ENCODE assay signal across 8 mouse cellular contexts in the genomic region with DNA sequence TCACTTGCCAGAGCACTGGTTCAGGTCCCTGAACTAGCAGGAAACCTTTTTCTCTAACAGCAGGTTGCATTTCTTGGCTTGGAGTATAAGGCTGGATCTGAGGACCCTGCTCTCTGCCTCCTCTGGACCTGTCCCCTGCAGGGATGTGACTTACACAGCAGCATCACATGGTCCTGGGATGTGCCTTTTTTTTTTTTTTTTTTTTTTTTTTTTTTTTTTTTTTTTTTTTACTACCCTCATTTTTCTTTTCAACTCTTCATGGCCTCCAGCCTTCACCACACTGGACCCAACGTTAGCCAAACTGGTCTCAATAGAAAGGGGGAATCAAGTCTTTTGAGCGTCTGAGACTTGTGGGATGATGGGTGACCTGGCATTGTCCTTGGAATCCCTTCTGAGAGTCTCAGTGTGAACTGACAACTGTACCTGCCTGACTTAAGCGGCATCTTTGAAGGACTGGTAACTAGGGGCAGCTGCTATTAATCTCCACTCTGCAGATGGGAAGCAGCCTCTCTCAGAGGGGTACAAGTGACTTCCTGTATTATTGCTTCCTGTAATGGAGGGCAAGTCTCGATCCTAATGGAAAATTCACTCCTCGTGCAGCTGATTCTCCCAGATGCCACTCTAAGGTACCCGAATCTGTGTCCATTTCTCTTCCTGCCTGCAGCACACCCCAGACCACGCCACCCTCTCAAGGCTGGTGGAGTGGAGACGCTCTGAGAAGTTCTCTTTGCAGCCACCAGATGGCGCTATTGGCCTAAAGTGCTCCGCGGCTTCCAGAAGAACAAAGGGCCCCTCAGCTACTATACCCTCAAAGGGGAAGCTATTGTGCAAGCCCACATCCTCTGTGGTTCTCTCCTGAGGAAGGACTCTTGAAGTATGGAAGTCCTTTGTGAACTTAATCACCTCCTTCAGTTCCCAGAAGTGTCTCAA. TPM values are rescaled to one million over a fixed set of nuclear protein-coding genes. Genes with fewer than 3 reads are reported as not detected.
DNase-seq lines count a peak whose midpoint lies in the region; ATAC-seq and TF ChIP-seq lines count a peak whose summit lies in the region.

No protein-coding gene starts in this region.

- H3K79me2 ChIP-seq in myocyte (ENCODE audit: control insufficient read depth, insufficient read depth), result no peaks in the 10 kb centered on the region

- peak; percentile 84 for DNase-seq in A20 (ENCODE audit: low read depth, low spot score)
- peak; percentile 74 to 83 for DNase-seq in adrenal gland, postnatal 36 days
- DNase-seq in heart, embryonic 10.5 days (ENCODE audit: low spot score), result peak; percentile 91
- peak; percentile 77 for DNase-seq in liver, embryonic 11.5 days (ENCODE audit: low spot score)
- DNase-seq in spleen, postnatal 4 days (ENCODE audit: low spot score in 2 of 2), result peak; percentile 76 to 93

- no peaks in the 10 kb centered on the region for H3K9me3 ChIP-seq in embryonic facial prominence, embryonic 12.5 days
- no peaks in the 10 kb centered on the region for H3K9me3 ChIP-seq in heart, embryonic 10.5 days
- no peaks in the 10 kb centered on the region for H3K9me3 ChIP-seq in kidney, embryonic 16.5 days (ENCODE audit: low read length)
- H3K9me3 ChIP-seq in liver, embryonic 11.5 days (ENCODE audit: control insufficient read depth, low read length), result no peaks in the 10 kb centered on the region

- peak overlapping the region; percentile 25; the same call in 1 of the 2 replicates for H3K9ac ChIP-seq in embryonic facial prominence, embryonic 12.5 days
- peak overlapping the region; percentile 42 for H3K9ac ChIP-seq in kidney, embryonic 16.5 days (replicated peaks; ENCODE audit: low read length)
- H3K9ac ChIP-seq in liver, embryonic 11.5 days (ENCODE audit: low read depth, low read length), result no peak overlapping the region

- no peaks in the 10 kb centered on the region for H3K36me3 ChIP-seq in embryonic facial prominence, embryonic 12.5 days
- H3K36me3 ChIP-seq in heart, embryonic 10.5 days, result no peaks in the 10 kb centered on the region
- H3K36me3 ChIP-seq in kidney, embryonic 16.5 days (ENCODE audit: insufficient read depth, low read length), result no peaks in the 10 kb centered on the region
- H3K36me3 ChIP-seq in liver, embryonic 11.5 days (ENCODE audit: control insufficient read depth, insufficient read depth, low read length), result no peaks in the 10 kb centered on the region
- H3K36me3 ChIP-seq in myocyte (ENCODE audit: control insufficient read depth, insufficient read depth), result no peaks in the 10 kb centered on the region

- 12% methylated on average over 11 of the region's 11 CpGs for WGBS in embryonic facial prominence, embryonic 12.5 days
- 18% methylated on average over 11 of the region's 11 CpGs for WGBS in heart, embryonic 10.5 days
- WGBS in kidney, embryonic 16.5 days, result 14% methylated on average over 11 of the region's 11 CpGs
- WGBS in liver, embryonic 11.5 days, result 11% methylated on average over 11 of the region's 11 CpGs

- peak overlapping the region; percentile 19; the same call in 1 of the 2 replicates for H3K4me2 ChIP-seq in embryonic facial prominence, embryonic 12.5 days (replicated peaks)
- H3K4me2 ChIP-seq in kidney, embryonic 16.5 days (replicated peaks; ENCODE audit: low read depth, low read length), result peak overlapping the region; percentile 6; the same call in 1 of the 2 replicates
- H3K4me2 ChIP-seq in liver, embryonic 11.5 days, result no peak overlapping the region
- H3K4me2 ChIP-seq in myocyte (ENCODE audit: low read depth), result no peak overlapping the region

- H3K27ac ChIP-seq in embryonic facial prominence, embryonic 12.5 days, result no peak overlapping the region; the same call in 1 of the 2 replicates
- H3K27ac ChIP-seq in heart, embryonic 10.5 days, result peak overlapping the region; percentile 75; the same call in 1 of the 2 replicates
- H3K27ac ChIP-seq in kidney, embryonic 16.5 days (ENCODE audit: low read length), result no peak overlapping the region
- H3K27ac ChIP-seq in liver, embryonic 11.5 days (ENCODE audit: low read depth, low read length), result no peak overlapping the region

- no peaks in the 10 kb centered on the region for H3K27me3 ChIP-seq in embryonic facial prominence, embryonic 12.5 days
- peaks cover 93% of the 10 kb centered on the region for H3K27me3 ChIP-seq in heart, embryonic 10.5 days (ENCODE audit: insufficient read depth, poor library complexity, severe bottlenecking)
- H3K27me3 ChIP-seq in kidney, embryonic 16.5 days (ENCODE audit: insufficient read depth, low read length), result no peaks in the 10 kb centered on the region; the same call in 1 of the 2 replicates
- H3K27me3 ChIP-seq in liver, embryonic 11.5 days (replicated peaks; ENCODE audit: control insufficient read depth, insufficient read depth, low read length), result peaks cover 49% of the 10 kb centered on the region
- peaks cover 37% of the 10 kb centered on the region for H3K27me3 ChIP-seq in myocyte (ENCODE audit: control insufficient read depth, insufficient read depth, insufficient read length)

- H3ac ChIP-seq in myocyte (ENCODE audit: control insufficient read depth, insufficient read length), result no peak overlapping the region

- H3K4me1 ChIP-seq in embryonic facial prominence, embryonic 12.5 days, result no peaks in the 10 kb centered on the region
- peaks cover 10% of the 10 kb centered on the region; the same call in 1 of the 2 replicates for H3K4me1 ChIP-seq in heart, embryonic 10.5 days
- 0 out of 2 replicates have a peak, but pooled peaks cover 3% of the 10 kb centered on the region for H3K4me1 ChIP-seq in kidney, embryonic 16.5 days (ENCODE audit: insufficient read depth, low read length)
- no peaks in the 10 kb centered on the region for H3K4me1 ChIP-seq in liver, embryonic 11.5 days (replicated peaks; ENCODE audit: control insufficient read depth, insufficient read depth, low read length)

- peak; percentile 86 for ATAC-seq in embryonic facial prominence, embryonic 12.5 days (ENCODE audit: insufficient number of reproducible peaks, insufficient read depth, low FRiP score, low TSS enrichment)
- peak; percentile 78 for ATAC-seq in kidney, embryonic 16.5 days (ENCODE audit: low FRiP score, low TSS enrichment)
- ATAC-seq in liver, embryonic 11.5 days (replicated peaks; ENCODE audit: low FRiP score), result peak; percentile 68

- TF ChIP-seq POLR2A in myocyte (IDR thresholded peaks at IDR 0.05; ENCODE audit: insufficient read length, low read depth), result no peak

- H3K4me3 ChIP-seq in embryonic facial prominence, embryonic 12.5 days, result no peak overlapping the region
- no peak overlapping the region for H3K4me3 ChIP-seq in heart, embryonic 10.5 days
- H3K4me3 ChIP-seq in kidney, embryonic 16.5 days (ENCODE audit: low read length), result peak overlapping the region; percentile 1; the same call in 1 of the 2 replicates
- no peak overlapping the region for H3K4me3 ChIP-seq in liver, embryonic 11.5 days (ENCODE audit: low read depth, low read length)
- no peak overlapping the region for H3K4me3 ChIP-seq in myocyte

TF ChIP-seq in myocyte, 11 proteins besides CTCF, POLR2A, EP300 and RAD21:
- TF ChIP-seq E2F4 (IDR thresholded peaks at IDR 0.05; ENCODE audit: insufficient read depth) (no peak), MYOG (IDR thresholded peaks at IDR 0.05; ENCODE audit: control insufficient read depth in 1 of 3, insufficient read depth in 1 of 3, insufficient read length in 2 of 3, low read depth in 2 of 3) (no peak), CEBPB (IDR thresholded peaks at IDR 0.05; ENCODE audit: insufficient read depth, poor library complexity, severe bottlenecking) (peak; percentile 44; the same call in 1 of the 2 replicates)

RNA-seq across cellular contexts. Expression of gene Slc34a1, which starts 7.1 kb away (rescaled TPM):
- total RNA-seq in adrenal gland, postnatal 36 days (2021), result not detected
- polyA plus RNA-seq in embryonic facial prominence, embryonic 12.5 days (2016; fragmentation: Nextera tagmentation; extraction: Ambion mirVana), result not detected in 2 replicates
- polyA plus RNA-seq in heart, embryonic 10.5 days (2016; fragmentation: Nextera tagmentation; extraction: Ambion mirVana), result not detected in 2 replicates
- polyA plus RNA-seq in kidney, embryonic 16.5 days (2015; fragmentation: Nextera tagmentation; extraction: Ambion mirVana), result 366 and 385 TPM in 2 replicates
- not detected in 2 replicates for polyA plus RNA-seq in liver, embryonic 11.5 days (2014; fragmentation: Nextera tagmentation; extraction: Ambion mirVana)
- 0.04 TPM for polyA plus RNA-seq in myocyte (2012; fragmentation: generic; extraction: Trizol)

RNA-seq across cellular contexts. Expression of gene Pfn3, which starts 9.9 kb away (rescaled TPM):
- total RNA-seq in adrenal gland, postnatal 36 days (2021), result not detected
- polyA plus RNA-seq in embryonic facial prominence, embryonic 12.5 days (2016; fragmentation: Nextera tagmentation; extraction: Ambion mirVana), result not detected in 2 replicates
- not detected in 2 replicates for polyA plus RNA-seq in heart, embryonic 10.5 days (2016; fragmentation: Nextera tagmentation; extraction: Ambion mirVana)
- polyA plus RNA-seq in kidney, embryonic 16.5 days (2015; fragmentation: Nextera tagmentation; extraction: Ambion mirVana), result 0.46 TPM in 1 of 2 replicates, not detected in the other
- not detected in 2 replicates for polyA plus RNA-seq in liver, embryonic 11.5 days (2014; fragmentation: Nextera tagmentation; extraction: Ambion mirVana)
- polyA plus RNA-seq in myocyte (2012; fragmentation: generic; extraction: Trizol), result not detected

RNA-seq across cellular contexts. Expression of gene F12, which starts 21.5 kb away (rescaled TPM):
- total RNA-seq in adrenal gland, postnatal 36 days (2021), result under 1 TPM in 1 of 2 experiments, not detected in 1; 0.30 TPM
- 0.08 and 0.11 TPM in 2 replicates for polyA plus RNA-seq in embryonic facial prominence, embryonic 12.5 days (2016; fragmentation: Nextera tagmentation; extraction: Ambion mirVana)
- 0.21 and 8.5 TPM in 2 replicates for polyA plus RNA-seq in heart, embryonic 10.5 days (2016; fragmentation: Nextera tagmentation; extraction: Ambion mirVana)
- polyA plus RNA-seq in kidney, embryonic 16.5 days (2015; fragmentation: Nextera tagmentation; extraction: Ambion mirVana), result 0.28 and 0.79 TPM in 2 replicates
- polyA plus RNA-seq in liver, embryonic 11.5 days (2014; fragmentation: Nextera tagmentation; extraction: Ambion mirVana), result 62.3 and 63.4 TPM in 2 replicates
- not detected for polyA plus RNA-seq in myocyte (2012; fragmentation: generic; extraction: Trizol)

RNA-seq across cellular contexts. Expression of gene Rgs14, which starts 35.6 kb away (rescaled TPM):
- under 1 TPM; 0.49 to 0.86 TPM for total RNA-seq in adrenal gland, postnatal 36 days (2021)
- 0.61 and 1.2 TPM in 2 replicates for polyA plus RNA-seq in embryonic facial prominence, embryonic 12.5 days (2016; fragmentation: Nextera tagmentation; extraction: Ambion mirVana)
- 0.18 and 0.68 TPM in 2 replicates for polyA plus RNA-seq in heart, embryonic 10.5 days (2016; fragmentation: Nextera tagmentation; extraction: Ambion mirVana)
- 1.1 and 1.3 TPM in 2 replicates for polyA plus RNA-seq in kidney, embryonic 16.5 days (2015; fragmentation: Nextera tagmentation; extraction: Ambion mirVana)
- polyA plus RNA-seq in liver, embryonic 11.5 days (2014; fragmentation: Nextera tagmentation; extraction: Ambion mirVana), result 1.2 and 1.9 TPM in 2 replicates
- polyA plus RNA-seq in myocyte (2012; fragmentation: generic; extraction: Trizol), result 2.3 TPM

RNA-seq across cellular contexts. Expression of gene Grk6, which starts 39.8 kb away (rescaled TPM):
- 10 to 100 TPM; 34.5 to 49.4 TPM for total RNA-seq in adrenal gland, postnatal 36 days (2021)
- polyA plus RNA-seq in embryonic facial prominence, embryonic 12.5 days (2016; fragmentation: Nextera tagmentation; extraction: Ambion mirVana), result 68.3 and 73.0 TPM in 2 replicates
- polyA plus RNA-seq in heart, embryonic 10.5 days (2016; fragmentation: Nextera tagmentation; extraction: Ambion mirVana), result 29.5 and 44.2 TPM in 2 replicates
- polyA plus RNA-seq in kidney, embryonic 16.5 days (2015; fragmentation: Nextera tagmentation; extraction: Ambion mirVana), result 17.4 and 25.6 TPM in 2 replicates
- polyA plus RNA-seq in liver, embryonic 11.5 days (2014; fragmentation: Nextera tagmentation; extraction: Ambion mirVana), result 45.8 and 49.0 TPM in 2 replicates
- 29.1 TPM for polyA plus RNA-seq in myocyte (2012; fragmentation: generic; extraction: Trizol)

Comparison
In these comparisons a context has a peak if more than half of its experiments do, and no peak if none do; other contexts are left out.
1. H3K4me2 ChIP-seq: peak in embryonic facial prominence, embryonic 12.5 days (single experiment) and kidney, embryonic 16.5 days (single experiment); none in liver, embryonic 11.5 days (single experiment) and myocyte (single experiment).
2. RNA of gene Slc34a1, which starts 7.1 kb away (polyA plus RNA-seq): 366 to 385 TPM in kidney, embryonic 16.5 days; 0.04 TPM in myocyte (single experiment), not detected in liver, embryonic 11.5 days, not detected in embryonic facial prominence, embryonic 12.5 days and not detected in heart, embryonic 10.5 days; every median in the first group is over 100 times any median in the second.
3. Peak in every context shown above with its lines, with median percentiles within 50 percentile points of each other: DNase-seq and ATAC-seq.